Mouse (Mus musculus) kidney, embryonic 16.5 days (tissue): ENCODE measurements around the gene Ap4m1. TPM values are rescaled to one million over a fixed set of nuclear protein-coding genes. Genes with fewer than 3 reads are reported as not detected.
"Not testable (repeated sequence)": the region's sequence is repeated elsewhere in the genome, so short reads cannot be mapped to it uniquely, and the experiment has no call there.

ENCODE experiments used
- ATAC-seq: fragments of 200-750 bp; cut with Nextera tagmentation; 2 replicates; pipeline ENCODE4 v1.8.0; 2017; ENCODE audit warnings: moderate TSS enrichment; ENCODE audit not compliant: low FRiP score, low TSS enrichment
- H3K27ac ChIP-seq: fragments of 300-500 bp; sonication (generic); 2 replicates; pipeline ENCODE4 v1.5.1; 2014; ENCODE audit warnings: low read length
- H3K27me3 ChIP-seq: fragments of 300-500 bp; sonication (generic); 2 replicates; pipeline ENCODE4 v1.6.1; 2014; ENCODE audit warnings: low read length, control low read depth, mixed read lengths; ENCODE audit not compliant: insufficient read depth
- H3K36me3 ChIP-seq: fragments of 300-500 bp; sonication (generic); 2 replicates; pipeline ENCODE4 v1.6.1; 2014; ENCODE audit warnings: low read length, control low read depth, mixed read lengths; ENCODE audit not compliant: insufficient read depth
- H3K4me1 ChIP-seq: fragments of 300-500 bp; sonication (generic); 2 replicates; pipeline ENCODE4 v1.6.1; 2014; ENCODE audit warnings: low read length, control low read depth, mixed read lengths; ENCODE audit not compliant: insufficient read depth
- H3K4me2 ChIP-seq: fragments of 300-500 bp; sonication (generic); replicated peaks from 2 replicates; pipeline ENCODE4 v1.6.1; 2014; ENCODE audit warnings: low read depth, low read length
- H3K4me3 ChIP-seq: fragments of 300-500 bp; sonication (generic); 2 replicates; pipeline ENCODE4 v1.5.1; 2014; ENCODE audit warnings: mild to moderate bottlenecking, low read length
- H3K9ac ChIP-seq: fragments of 300-500 bp; sonication (generic); replicated peaks from 2 replicates; pipeline ENCODE4 v1.6.1; 2014; ENCODE audit warnings: low read length
- H3K9me3 ChIP-seq: fragments of 300-500 bp; sonication (generic); 2 replicates; pipeline ENCODE4 v1.6.1; 2016; ENCODE audit warnings: low read length, control low read depth
- WGBS: fragments of 180-500 bp; shearing (Covaris S2); extraction: QIAGEN DNeasy Blood & Tissue Kit; methylation state at CpG from one replicate; pipeline ENCODE4 v1.1.7; 2014; 5-methylcytosine and 5-hydroxymethylcytosine counted together
- polyA plus RNA-seq: library from polyadenylated mRNA; unstranded; fragments of >200 nt; fragmentation: Nextera tagmentation; extraction: Ambion mirVana; gene quantifications from 2 replicates; pipeline ENCODE4 v1.2.1, GENCODE M21; 2015

The Ap4m1 gene
- polyA plus RNA-seq, 1 experiment from 2014 or later: 26.1 TPM

DNA sequence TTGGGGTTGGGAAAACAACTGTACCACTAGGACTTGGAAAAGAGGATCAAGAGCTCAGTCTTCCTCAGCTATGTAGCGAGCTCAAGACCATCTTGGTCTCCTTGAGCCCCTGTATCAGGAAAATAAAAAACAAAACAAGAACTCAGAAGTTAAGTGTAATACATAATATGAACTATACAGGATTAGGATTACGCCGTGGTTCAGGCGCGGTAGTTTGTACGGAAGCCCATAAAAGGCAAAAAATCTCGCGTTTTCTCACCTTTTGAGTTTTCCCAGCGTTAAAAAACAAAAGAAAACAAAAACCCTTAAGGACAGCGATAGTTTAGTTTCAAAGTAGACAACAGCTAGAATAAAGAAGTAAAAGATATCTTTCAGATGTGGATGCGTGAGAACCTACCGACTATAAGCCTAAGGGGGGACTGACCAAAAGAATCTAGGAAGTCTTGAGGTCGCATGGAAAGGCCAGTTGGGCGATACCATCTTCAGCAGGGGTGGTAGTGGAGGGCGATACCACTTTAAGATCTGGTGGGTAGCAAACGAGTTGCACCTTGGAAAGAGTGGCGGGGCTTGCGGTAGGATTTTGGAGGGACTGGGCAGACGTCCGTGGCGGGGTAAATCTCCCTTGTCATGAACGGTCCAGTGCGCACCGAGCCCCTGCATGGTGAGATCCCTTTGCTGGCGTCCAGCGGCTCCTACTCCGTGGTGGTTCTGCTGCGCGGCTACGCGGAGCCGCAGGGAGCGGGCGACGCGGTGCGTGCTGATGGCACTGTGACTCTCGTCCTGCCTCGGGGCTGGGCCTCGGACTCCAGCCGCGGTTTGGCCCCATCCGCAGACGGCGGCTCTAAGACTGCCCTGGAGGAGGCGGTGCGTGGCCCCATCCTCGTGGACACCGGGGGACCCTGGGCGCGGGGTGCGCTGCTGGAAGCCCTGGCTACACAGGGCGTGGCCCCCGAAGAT, 22.2 kb downstream of the Ap4m1 start, which contains the start of gene Mblac1:
Gene Mblac1 (plus strand): TSS at position 544 of the 957 bp plus-strand sequence.
- H3K27ac ChIP-seq: peak within 1 kb of the TSS; percentile 90
- peak; percentile 85 for ATAC-seq
- peak within 1 kb of the TSS; percentile 88 for H3K9ac ChIP-seq
- H3K9me3 ChIP-seq: no peaks in the 10 kb centered on the region
- H3K36me3 ChIP-seq: peaks cover 11% of the 10 kb centered on the region
- peaks cover 13% of the 10 kb centered on the region; the same call in 1 of the 2 replicates for H3K4me1 ChIP-seq
- peak within 1 kb of the TSS; percentile 77 for H3K4me3 ChIP-seq
- 7% methylated on average over 54 of the region's 54 CpGs for WGBS
- H3K4me2 ChIP-seq: peak within 1 kb of the TSS; percentile 97
- H3K27me3 ChIP-seq: no peaks in the 10 kb centered on the region

DNA sequence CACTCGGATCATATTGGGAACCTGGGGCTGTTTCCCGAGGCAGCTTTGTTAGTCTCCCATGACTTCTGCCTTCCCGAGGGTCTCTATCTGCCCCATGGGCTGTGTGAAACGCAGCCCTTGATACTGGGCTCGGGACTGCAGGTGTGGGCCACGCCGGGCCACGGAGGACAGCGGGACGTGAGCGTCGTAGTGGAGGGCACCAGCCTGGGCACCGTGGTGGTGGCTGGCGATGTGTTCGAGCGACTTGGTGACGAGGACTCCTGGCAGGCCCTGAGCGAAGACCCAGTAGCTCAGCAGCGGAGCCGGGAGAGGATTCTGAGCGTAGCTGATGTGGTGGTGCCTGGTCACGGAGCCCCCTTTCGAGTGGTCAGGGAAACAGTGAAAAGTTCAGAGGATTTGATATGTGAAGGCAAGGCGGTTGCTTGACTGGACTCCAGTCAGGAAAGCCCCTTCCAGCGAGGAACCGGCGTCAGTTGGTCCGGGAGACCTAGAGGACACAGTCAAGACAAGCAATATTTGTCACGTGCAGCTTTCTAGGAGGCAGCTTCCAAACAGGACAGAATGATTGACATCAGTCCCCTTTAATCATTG, 23.0 kb downstream of the Ap4m1 start:
- H3K4me1 ChIP-seq: peaks cover 13% of the 10 kb centered on the region; the same call in 1 of the 2 replicates
- H3K36me3 ChIP-seq: peaks cover 11% of the 10 kb centered on the region
- under 1% methylated on average over 28 of the region's 29 CpGs for WGBS
- H3K27me3 ChIP-seq: no peaks in the 10 kb centered on the region
- peak overlapping the region; percentile 97 for H3K4me2 ChIP-seq
- peak overlapping the region; percentile 90 for H3K27ac ChIP-seq
- H3K4me3 ChIP-seq: peak overlapping the region; percentile 77
- no peaks in the 10 kb centered on the region for H3K9me3 ChIP-seq
- peak overlapping the region; percentile 88 for H3K9ac ChIP-seq
- ATAC-seq: peak; percentile 68

DNA sequence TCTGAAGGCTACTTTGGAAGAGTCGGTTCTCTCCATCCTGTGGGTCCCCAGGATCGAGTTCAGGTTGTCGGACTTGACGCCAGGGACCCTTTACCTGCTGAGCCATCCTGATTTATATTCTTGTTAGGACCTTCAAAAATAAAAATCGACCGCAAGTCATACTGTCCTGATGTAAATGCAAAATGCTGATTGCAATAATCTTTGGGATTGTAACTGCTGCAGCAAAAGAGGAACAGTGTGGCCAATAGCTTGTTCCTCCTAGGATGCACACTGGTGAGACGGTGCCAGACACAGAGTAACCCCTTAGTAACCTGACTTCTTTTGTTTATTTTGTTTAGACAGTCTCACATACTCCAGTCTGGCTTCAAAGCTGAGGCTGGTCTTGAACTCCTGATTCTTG, 23.7 kb downstream of the Ap4m1 start:
- 59% methylated on average over 7 of the region's 7 CpGs for WGBS
- H3K4me1 ChIP-seq: peaks cover 13% of the 10 kb centered on the region; the same call in 1 of the 2 replicates
- H3K27ac ChIP-seq: no peak overlapping the region
- H3K4me3 ChIP-seq: peak overlapping the region; percentile 77
- H3K9ac ChIP-seq: 0 out of 2 replicates have a peak overlapping the region, but pooled peaks have one; percentile 88
- H3K27me3 ChIP-seq: no peaks in the 10 kb centered on the region
- peak overlapping the region; percentile 97 for H3K4me2 ChIP-seq
- peaks cover 11% of the 10 kb centered on the region for H3K36me3 ChIP-seq
- H3K9me3 ChIP-seq: no peaks in the 10 kb centered on the region
- ATAC-seq: no peak

DNA sequence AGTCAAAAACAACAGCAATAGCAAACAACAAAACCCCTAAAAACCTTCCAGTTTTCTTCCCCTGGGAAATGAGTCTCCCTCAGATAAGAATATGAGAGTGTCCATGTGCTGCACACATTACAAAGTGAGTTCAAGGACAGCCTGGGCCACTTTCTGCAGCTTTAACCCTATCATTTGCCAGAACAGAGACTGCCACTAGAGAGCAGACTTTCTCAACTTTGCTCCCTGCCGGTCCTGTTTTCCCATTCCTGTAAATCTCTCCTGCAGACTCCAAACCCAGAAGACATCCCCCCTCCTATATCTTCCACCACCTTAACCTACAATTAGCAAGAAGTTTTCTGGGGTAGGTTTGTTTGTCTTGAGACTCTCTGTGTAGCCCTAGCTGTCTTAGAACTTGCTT, 27.8 kb downstream of the Ap4m1 start:
- peaks cover 7% of the 10 kb centered on the region; the same call in 1 of the 2 replicates for H3K4me1 ChIP-seq
- H3K9ac ChIP-seq: no peak overlapping the region
- H3K4me2 ChIP-seq: no peak overlapping the region
- no peak for ATAC-seq
- 13% methylated on average over 1 of the region's 1 CpGs for WGBS
- H3K9me3 ChIP-seq: no peaks in the 10 kb centered on the region; the same call in 1 of the 2 replicates
- H3K4me3 ChIP-seq: no peak overlapping the region
- no peaks in the 10 kb centered on the region for H3K36me3 ChIP-seq
- no peak overlapping the region for H3K27ac ChIP-seq
- H3K27me3 ChIP-seq: no peaks in the 10 kb centered on the region

DNA sequence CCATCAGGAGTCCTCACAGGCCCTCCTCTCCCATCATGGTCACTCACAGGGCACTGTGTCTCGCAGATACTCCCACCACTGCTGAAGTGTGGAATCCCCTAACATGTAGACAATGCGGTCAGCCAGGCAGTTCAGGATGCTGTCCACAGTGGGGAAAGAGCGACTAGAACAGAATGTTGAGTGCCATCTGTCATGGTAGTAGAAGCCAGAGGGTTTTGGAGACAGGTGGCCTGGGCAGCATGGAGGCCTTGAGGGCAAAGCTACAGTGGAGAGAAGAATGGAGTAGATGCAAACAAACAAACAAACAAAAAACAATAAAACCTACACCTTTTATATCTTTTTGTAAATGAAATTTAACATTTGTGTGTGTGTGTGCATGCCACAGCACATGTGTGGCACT, 30.3 kb downstream of the Ap4m1 start:
- H3K9ac ChIP-seq: no peak overlapping the region
- no peaks in the 10 kb centered on the region for H3K36me3 ChIP-seq
- no peak overlapping the region for H3K4me2 ChIP-seq
- peaks cover 4% of the 10 kb centered on the region for H3K9me3 ChIP-seq
- ATAC-seq: no peak
- H3K27ac ChIP-seq: no peak overlapping the region
- H3K27me3 ChIP-seq: no peaks in the 10 kb centered on the region
- H3K4me1 ChIP-seq: no peaks in the 10 kb centered on the region
- no peak overlapping the region for H3K4me3 ChIP-seq
- WGBS: 88% methylated on average over 3 of the region's 3 CpGs

DNA sequence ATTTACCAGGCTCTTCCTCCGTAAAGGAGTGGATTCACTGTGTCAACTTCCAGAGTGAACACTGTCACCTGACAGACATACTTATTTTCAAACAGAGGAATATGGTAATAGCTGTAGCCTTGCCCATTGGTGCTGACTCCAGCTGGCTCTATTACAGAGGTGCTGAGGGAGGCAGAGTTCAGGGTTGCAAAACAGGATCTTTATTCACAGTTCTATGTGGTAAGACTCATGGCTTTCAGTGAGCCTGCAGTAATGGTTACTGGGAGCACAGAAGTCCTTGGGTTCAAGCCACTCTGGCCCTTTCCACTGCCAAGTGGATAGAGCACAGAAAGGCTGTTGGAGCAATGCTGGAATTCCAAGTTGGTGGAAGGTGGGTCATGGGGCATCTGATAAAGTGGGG, 35.5 kb downstream of the Ap4m1 start:
- ATAC-seq: no peak
- Histone ChIP-seq H3K36me3 (no peaks in the 10 kb centered on the region), H3K4me2 (no peak overlapping the region), H3K4me1 (no peaks in the 10 kb centered on the region), H3K9ac (no peak overlapping the region), H3K27ac (no peak overlapping the region), H3K9me3 (peaks cover 4% of the 10 kb centered on the region), H3K4me3 (no peak overlapping the region), H3K27me3 (no peaks in the 10 kb centered on the region)
- 90% methylated on average over 1 of the region's 1 CpGs for WGBS

DNA sequence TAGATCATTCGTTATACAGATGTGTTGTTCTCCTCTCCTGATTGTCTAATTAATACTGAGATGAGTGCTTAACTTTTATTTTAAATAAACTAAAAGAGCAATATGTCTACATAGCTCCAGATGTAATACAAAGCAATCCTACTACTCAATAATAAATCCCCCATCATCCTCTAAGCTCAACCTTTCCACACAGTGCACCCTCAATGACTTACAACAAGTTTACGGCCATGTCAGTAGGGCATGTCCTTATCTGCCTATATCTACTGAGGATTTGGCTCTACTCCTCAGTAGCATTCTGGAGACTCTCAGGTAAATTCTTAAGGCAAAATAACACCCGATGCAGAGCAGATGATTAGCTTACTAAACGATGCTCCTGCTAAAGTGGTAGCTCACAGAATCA, 36.1 kb downstream of the Ap4m1 start:
- Histone ChIP-seq H3K4me2 (no peak overlapping the region), H3K4me3 (no peak overlapping the region), H3K9me3 (peaks cover 4% of the 10 kb centered on the region), H3K27me3 (no peaks in the 10 kb centered on the region), H3K36me3 (no peaks in the 10 kb centered on the region), H3K4me1 (no peaks in the 10 kb centered on the region), H3K27ac (no peak overlapping the region), H3K9ac (no peak overlapping the region)
- no peak for ATAC-seq
- WGBS: 82% methylated on average over 4 of the region's 4 CpGs

DNA sequence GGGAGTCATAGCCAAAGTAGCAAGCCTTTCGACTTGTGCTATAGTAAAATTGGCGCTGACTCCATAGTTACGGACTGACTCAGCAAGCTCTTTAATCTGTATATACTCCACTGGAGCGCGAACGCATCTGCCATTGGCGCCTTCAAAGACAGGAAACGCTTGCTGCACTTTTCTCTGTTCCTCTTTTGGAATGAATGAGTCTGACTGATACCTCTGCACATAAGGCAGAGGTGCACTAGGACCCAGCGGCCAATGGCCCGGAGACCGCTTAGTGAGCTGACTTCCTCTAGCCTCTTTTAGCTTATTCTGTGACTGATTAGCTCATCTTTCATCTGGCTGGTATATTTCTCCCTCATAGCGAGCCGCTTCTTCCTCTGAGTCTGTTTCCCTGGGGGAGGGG, 44.8 kb downstream of the Ap4m1 start:
- H3K27ac ChIP-seq, ATAC-seq, H3K9ac ChIP-seq, H3K4me3 ChIP-seq, H3K4me2 ChIP-seq, H3K4me1 ChIP-seq, H3K27me3 ChIP-seq, H3K36me3 ChIP-seq: not testable (repeated sequence)
- WGBS: 94% methylated on average over 13 of the region's 13 CpGs
- H3K9me3 ChIP-seq: peaks cover 21% of the 10 kb centered on the region

DNA sequence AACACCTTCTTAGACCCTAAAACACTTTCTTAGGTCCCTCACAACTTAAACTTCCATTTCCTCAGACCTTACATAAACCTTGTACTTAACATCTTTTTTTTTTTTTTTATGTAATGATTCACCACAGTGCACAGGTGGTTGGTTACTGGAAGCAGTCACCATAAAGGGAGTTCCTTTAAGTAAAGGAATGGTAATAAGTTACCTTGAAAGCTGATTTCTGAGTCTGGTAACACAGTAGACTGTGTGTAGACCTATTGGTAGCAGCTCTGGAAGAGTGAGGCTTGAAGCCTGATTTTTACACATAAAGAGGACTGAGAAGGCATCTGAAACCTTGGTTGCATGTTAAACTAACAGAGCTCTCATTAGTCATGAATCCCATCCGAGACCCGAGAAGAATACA, 48.1 kb downstream of the Ap4m1 start:
- Histone ChIP-seq H3K27ac (peak overlapping the region; percentile 79), H3K9ac (no peak overlapping the region)
- peak; percentile 89 for ATAC-seq

More for the DNA sequence above, 48.1 kb downstream of the Ap4m1 start:
- no peaks in the 10 kb centered on the region for H3K27me3 ChIP-seq
- peaks cover 21% of the 10 kb centered on the region for H3K9me3 ChIP-seq
- H3K4me2 ChIP-seq: no peak overlapping the region
- WGBS: 20% methylated on average over 2 of the region's 2 CpGs
- no peaks in the 10 kb centered on the region for H3K36me3 ChIP-seq
- H3K4me3 ChIP-seq: no peak overlapping the region
- 0 out of 2 replicates have a peak, but pooled peaks cover 4% of the 10 kb centered on the region for H3K4me1 ChIP-seq
